Mouse (Mus musculus): ENCODE results near the gene Pitpnb. TPM values are rescaled to one million over a fixed set of nuclear protein-coding genes. Genes with fewer than 3 reads are reported as not detected.
A peak's percentile ranks its signal among the peaks of the same experiment; 100 is the strongest.

Gene Pitpnb
- polyA plus RNA-seq, 1 experiment from 2014 or later, result 111 TPM

DNA sequence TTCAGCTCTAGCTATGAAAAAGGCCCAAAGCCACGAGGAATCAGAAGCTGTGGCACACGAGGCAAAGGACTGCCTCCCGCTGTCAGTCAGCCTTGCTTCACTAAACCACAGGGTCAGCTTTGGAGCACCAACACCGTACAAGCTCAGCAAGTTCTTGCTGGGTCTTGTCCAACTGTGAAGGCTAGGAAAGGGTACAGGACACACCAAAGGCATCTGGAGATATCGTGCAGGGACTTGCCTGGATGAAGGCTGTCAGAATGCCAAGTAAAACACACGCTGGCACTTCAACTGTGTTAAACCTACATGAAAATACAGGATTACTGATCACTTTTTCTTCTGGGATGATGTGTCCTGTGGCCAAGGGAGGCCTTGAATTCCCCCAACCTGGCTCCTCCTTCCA is 20.4 kb upstream of the Pitpnb start:
- no peak overlapping the region for H3K4me2 ChIP-seq
- H3K4me3 ChIP-seq (replicated peaks), result no peak overlapping the region
- no peak overlapping the region for H3K27ac ChIP-seq
- no peak overlapping the region for H3K9ac ChIP-seq (replicated peaks)
- peaks cover 18% of the 10 kb centered on the region for H3K9me3 ChIP-seq
- no peaks in the 10 kb centered on the region for H3K27me3 ChIP-seq
- whole genome bisulfite sequencing, result 76% methylated on average over 6 of the region's 6 CpGs
- no peak for ATAC-seq (ENCODE audit: insufficient number of reproducible peaks, insufficient read depth, low FRiP score, low TSS enrichment, low read depth)
- no peaks in the 10 kb centered on the region for H3K36me3 ChIP-seq
- H3K4me1 ChIP-seq (replicated peaks), result no peaks in the 10 kb centered on the region

DNA sequence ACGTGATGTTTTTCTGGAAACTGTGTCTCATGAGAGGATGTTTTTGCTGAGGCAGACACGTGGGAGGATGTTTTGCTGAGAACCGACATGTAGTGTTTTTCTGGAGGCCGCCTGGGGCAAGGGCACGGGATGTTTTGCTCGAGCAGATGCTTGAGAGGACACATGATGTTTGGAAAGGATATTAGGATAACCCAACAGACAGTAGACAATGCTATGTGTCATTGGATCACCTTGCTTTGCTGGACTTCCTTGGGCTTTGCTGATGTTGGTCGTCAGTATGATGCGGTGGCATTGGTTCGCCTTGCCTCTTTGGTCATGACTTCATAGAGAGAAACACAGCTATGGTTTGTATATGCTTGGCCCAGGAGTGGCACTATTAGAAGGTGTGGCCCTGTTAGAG is 16.7 kb upstream of the Pitpnb start:
- Histone ChIP-seq H3K4me1 (replicated peaks) (no peaks in the 10 kb centered on the region), H3K9me3 (peaks cover 12% of the 10 kb centered on the region), H3K27me3 (no peaks in the 10 kb centered on the region), H3K9ac (replicated peaks) (no peak overlapping the region), H3K36me3 (no peaks in the 10 kb centered on the region), H3K4me2 (no peak overlapping the region), H3K27ac (no peak overlapping the region), H3K4me3 (replicated peaks) (no peak overlapping the region)
- WGBS, result 91% methylated on average over 9 of the region's 9 CpGs
- no peak for ATAC-seq (ENCODE audit: insufficient number of reproducible peaks, insufficient read depth, low FRiP score, low TSS enrichment, low read depth)

DNA sequence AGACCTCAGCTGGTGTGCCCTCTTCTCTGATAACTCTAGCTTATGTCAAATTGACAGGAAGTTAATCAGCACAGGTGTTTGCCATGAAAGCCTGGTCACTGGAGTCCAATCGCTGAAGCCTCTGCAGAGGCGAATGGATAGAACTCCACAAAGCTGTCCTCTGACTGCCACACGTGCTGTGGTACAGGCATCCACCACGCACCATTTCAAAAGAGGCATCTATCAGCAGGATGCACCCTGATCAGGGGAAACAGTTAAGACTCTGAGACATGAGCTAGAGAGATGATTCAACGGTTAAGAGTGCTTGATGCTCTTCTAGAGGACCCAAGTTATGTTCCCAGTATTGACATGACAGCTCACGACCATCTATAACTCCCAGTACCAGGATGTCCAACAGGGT is 15.5 kb upstream of the Pitpnb start:
- H3K4me1 ChIP-seq (replicated peaks), result no peaks in the 10 kb centered on the region
- peaks cover 12% of the 10 kb centered on the region for H3K9me3 ChIP-seq
- H3K9ac ChIP-seq (replicated peaks), result no peak overlapping the region
- 90% methylated on average over 6 of the region's 6 CpGs for WGBS
- H3K27me3 ChIP-seq, result no peaks in the 10 kb centered on the region
- H3K4me2 ChIP-seq, result no peak overlapping the region
- no peak overlapping the region for H3K27ac ChIP-seq
- H3K4me3 ChIP-seq (replicated peaks), result no peak overlapping the region
- H3K36me3 ChIP-seq, result no peaks in the 10 kb centered on the region
- no peak for ATAC-seq (ENCODE audit: insufficient number of reproducible peaks, insufficient read depth, low FRiP score, low TSS enrichment, low read depth)

DNA sequence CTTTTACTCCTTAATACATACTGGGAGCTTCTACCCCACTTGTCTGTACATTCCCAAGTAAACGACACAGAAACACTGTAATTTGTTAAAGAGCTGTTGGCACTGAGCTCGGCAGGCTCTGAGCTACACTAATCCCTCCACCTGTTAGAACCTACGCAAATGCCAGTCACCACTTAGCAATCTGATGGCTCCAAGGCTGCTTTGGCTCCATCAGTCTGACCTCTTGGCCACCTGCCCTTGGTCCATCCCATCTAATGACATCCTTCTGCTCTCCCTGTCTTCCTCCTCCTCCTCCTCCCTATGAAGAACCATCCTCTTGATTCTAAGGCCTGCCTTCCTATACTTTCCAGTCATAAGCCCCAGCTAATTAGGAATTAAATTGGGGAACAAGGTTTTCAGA is 13.0 kb upstream of the Pitpnb start:
- peaks cover 12% of the 10 kb centered on the region for H3K9me3 ChIP-seq
- no peak overlapping the region for H3K27ac ChIP-seq
- H3K4me1 ChIP-seq (replicated peaks), result no peaks in the 10 kb centered on the region
- no peak overlapping the region for H3K4me3 ChIP-seq (replicated peaks)
- H3K9ac ChIP-seq (replicated peaks), result no peak overlapping the region
- ATAC-seq (ENCODE audit: insufficient number of reproducible peaks, insufficient read depth, low FRiP score, low TSS enrichment, low read depth), result no peak
- H3K27me3 ChIP-seq, result no peaks in the 10 kb centered on the region
- WGBS, result 73% methylated on average over 3 of the region's 3 CpGs
- no peak overlapping the region for H3K4me2 ChIP-seq
- no peaks in the 10 kb centered on the region for H3K36me3 ChIP-seq

DNA sequence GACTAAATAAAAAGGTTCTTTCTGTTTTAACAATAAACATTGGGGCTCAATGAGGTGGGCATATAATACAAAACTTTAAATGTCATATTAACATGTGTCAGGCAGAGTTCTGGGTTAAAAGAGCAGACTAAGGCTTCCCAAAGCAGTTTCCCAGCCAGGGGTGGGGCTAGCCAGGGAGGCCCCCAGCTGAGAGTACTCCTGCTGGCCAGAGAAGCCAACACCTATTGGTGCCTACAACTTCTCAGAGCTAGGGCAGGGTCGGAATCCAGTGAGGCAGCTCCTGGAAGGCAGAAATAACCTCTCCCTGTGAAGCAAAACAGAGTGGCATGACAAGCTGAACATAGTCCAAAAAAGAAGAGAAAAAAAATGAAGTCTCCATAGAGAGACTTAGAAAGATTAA is 11.6 kb upstream of the Pitpnb start:
- Histone ChIP-seq H3K4me1 (replicated peaks) (no peaks in the 10 kb centered on the region), H3K9me3 (peaks cover 2% of the 10 kb centered on the region), H3K4me2 (no peak overlapping the region), H3K36me3 (no peaks in the 10 kb centered on the region), H3K27ac (no peak overlapping the region), H3K9ac (replicated peaks) (no peak overlapping the region), H3K4me3 (replicated peaks) (no peak overlapping the region), H3K27me3 (no peaks in the 10 kb centered on the region)
- 53% methylated on average over 1 of the region's 1 CpGs for WGBS
- no peak for ATAC-seq (ENCODE audit: insufficient number of reproducible peaks, insufficient read depth, low FRiP score, low TSS enrichment, low read depth)

DNA sequence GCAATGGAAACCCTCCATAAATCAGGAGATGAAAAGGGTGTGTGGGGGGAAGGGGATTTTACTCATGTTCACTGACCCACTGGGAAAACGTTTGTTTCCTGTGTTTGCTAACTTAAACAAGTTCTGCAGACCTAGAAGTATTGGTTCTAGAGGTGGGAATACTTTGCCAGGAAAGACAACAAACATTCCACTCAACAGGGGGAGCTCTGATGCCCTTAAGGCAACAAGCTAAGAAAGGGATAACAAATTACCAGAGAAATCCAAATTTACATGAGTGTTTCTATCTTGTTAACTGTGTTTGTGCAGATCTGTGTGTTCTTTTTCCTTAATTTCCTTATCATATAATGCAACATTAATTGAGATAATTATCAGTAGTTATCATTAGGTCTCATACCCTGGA is 4.8 kb upstream of the Pitpnb start:
- Histone ChIP-seq H3K4me3 (replicated peaks) (no peak overlapping the region), H3K9me3 (0 out of 2 replicates have a peak, but pooled peaks cover 3% of the 10 kb centered on the region), H3K4me1 (replicated peaks) (no peaks in the 10 kb centered on the region), H3K36me3 (no peaks in the 10 kb centered on the region), H3K27me3 (no peaks in the 10 kb centered on the region), H3K9ac (replicated peaks) (no peak overlapping the region), H3K4me2 (no peak overlapping the region), H3K27ac (no peak overlapping the region)
- 23% methylated on average over 1 of the region's 1 CpGs for WGBS
- no peak for ATAC-seq (ENCODE audit: insufficient number of reproducible peaks, insufficient read depth, low FRiP score, low TSS enrichment, low read depth)

DNA sequence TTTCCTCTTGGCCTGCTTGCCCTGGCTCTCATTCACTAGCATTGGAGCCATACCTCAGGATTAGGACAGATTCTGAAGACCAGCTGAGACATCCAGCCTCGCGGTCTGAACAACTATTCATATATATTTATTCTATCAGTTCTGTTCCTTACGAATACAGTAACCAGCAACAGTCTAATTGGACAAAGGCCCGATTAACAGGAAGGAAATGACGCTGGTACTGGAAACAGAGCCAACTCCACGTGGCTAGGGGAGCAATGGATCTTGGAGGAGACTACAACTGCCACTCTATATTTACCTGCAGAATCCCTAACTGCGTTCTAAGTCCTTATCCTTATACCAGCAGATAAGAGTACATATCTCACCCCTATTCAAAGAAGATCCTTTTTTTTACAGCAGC is 3.1 kb upstream of the Pitpnb start:
- WGBS, result 83% methylated on average over 7 of the region's 7 CpGs
- Histone ChIP-seq H3K27ac (no peak overlapping the region), H3K9me3 (0 out of 2 replicates have a peak, but pooled peaks cover 3% of the 10 kb centered on the region), H3K4me2 (no peak overlapping the region), H3K9ac (replicated peaks) (no peak overlapping the region), H3K4me1 (replicated peaks) (peaks cover 10% of the 10 kb centered on the region), H3K36me3 (no peaks in the 10 kb centered on the region), H3K27me3 (no peaks in the 10 kb centered on the region), H3K4me3 (replicated peaks) (no peak overlapping the region)
- ATAC-seq (ENCODE audit: insufficient number of reproducible peaks, insufficient read depth, low FRiP score, low TSS enrichment, low read depth), result no peak

DNA sequence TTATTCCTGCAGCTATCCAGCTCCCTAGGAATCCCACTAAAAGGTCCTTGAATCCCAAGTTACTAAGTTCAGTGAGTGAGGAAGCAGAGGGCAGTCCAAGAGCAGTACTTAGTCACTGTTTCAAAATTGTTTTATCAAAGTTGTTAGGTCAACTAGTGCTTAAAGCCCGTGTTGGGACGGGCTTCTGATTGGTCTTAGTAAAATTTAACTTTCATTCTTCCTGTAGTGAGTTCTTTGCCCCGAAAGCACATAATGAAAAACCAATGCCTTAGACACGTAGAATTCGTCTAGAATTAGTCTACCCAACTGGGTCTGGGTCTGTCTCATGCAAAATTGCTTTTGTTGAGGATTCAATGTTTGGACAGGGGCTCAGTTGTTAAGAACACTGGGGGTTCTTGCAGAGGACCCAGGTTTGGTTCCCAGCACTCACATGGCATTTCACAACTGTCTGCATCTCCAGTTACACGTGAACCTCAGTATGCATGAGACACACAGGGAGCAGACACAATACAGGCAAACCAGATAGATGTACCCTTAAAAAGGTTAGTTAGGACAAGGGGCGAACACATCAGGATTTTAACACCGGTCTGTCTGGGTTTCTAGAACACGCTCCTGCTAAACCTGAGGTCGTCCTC is 664 bp upstream of the Pitpnb start:
- H3K36me3 ChIP-seq, result peaks cover 14% of the 10 kb centered on the region
- peak overlapping the region; percentile 96 for H3K4me3 ChIP-seq (replicated peaks)
- no peaks in the 10 kb centered on the region for H3K27me3 ChIP-seq
- H3K9me3 ChIP-seq, result 0 out of 2 replicates have a peak, but pooled peaks cover 3% of the 10 kb centered on the region
- H3K4me2 ChIP-seq, result peak overlapping the region; percentile 74
- ATAC-seq (ENCODE audit: insufficient number of reproducible peaks, insufficient read depth, low FRiP score, low TSS enrichment, low read depth), result no peak; the same call in none of the 2 replicates
- peaks cover 12% of the 10 kb centered on the region for H3K4me1 ChIP-seq (replicated peaks)
- WGBS, result 30% methylated on average over 10 of the region's 10 CpGs
- peak overlapping the region; percentile 93 for H3K9ac ChIP-seq (replicated peaks)
- H3K27ac ChIP-seq, result peak overlapping the region; percentile 89

DNA sequence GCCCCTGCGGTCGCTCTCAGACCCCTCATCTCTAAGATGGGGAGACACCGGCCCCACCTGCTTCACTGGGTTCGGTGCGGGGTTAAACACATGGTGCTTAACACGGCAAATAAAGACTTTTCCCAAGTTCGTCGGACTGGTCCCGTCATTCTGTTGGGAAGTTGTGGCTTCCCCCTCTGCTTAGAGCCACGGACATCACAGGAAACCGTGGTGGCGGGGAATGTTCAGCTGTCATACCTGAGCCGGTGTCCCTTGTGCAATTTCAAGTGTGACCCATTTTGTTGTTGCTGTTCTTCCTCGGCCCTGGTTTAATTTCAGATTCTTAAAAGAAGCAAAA is 504 bp downstream of the Pitpnb start:
- ATAC-seq (ENCODE audit: insufficient number of reproducible peaks, insufficient read depth, low FRiP score, low TSS enrichment, low read depth), result no peak; the same call in 1 of the 2 replicates

DNA sequence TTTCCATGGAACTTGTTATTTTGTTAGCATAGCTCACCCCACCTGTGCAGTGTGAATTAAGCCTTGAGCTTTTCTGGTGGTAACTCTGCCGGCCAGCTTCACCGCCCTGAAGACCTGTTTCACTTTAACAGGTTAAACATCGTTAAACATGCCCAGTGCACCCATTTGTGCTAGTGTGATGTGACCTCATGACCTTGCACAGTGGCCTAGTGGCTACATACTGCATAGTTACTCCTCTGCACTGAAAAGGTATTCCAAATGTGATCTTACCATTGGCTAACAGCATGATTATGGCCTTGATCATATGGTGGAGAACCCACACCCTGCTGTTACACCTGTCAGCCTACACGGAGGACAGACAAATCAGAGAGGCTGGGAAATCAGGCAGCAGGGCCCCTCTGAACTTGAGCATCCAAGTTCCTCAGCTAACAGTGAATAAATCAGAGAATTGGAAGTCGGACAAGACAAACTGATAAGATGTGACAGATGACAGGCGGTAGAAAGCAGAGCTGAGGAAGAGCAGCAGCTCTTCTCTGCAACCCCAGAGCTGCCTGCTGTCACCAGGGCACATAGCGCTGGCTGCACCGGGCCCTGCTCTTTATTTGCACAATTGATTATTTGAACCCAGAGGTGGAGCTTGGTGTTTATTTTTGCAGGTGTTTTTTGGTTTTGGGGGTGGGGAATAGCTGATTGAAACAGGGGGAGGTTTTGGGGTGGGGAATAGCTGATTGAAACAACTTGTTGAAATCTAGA is 5.6 kb downstream of the Pitpnb start:
- no peak overlapping the region for H3K27ac ChIP-seq
- no peaks in the 10 kb centered on the region for H3K27me3 ChIP-seq
- H3K4me1 ChIP-seq (replicated peaks), result peaks cover 12% of the 10 kb centered on the region
- H3K36me3 ChIP-seq, result peaks cover 65% of the 10 kb centered on the region
- H3K9me3 ChIP-seq, result no peaks in the 10 kb centered on the region
- no peak overlapping the region for H3K4me3 ChIP-seq (replicated peaks)
- H3K4me2 ChIP-seq, result no peak overlapping the region
- H3K9ac ChIP-seq (replicated peaks), result no peak overlapping the region
- WGBS, result 85% methylated on average over 8 of the region's 8 CpGs
- ATAC-seq (ENCODE audit: insufficient number of reproducible peaks, insufficient read depth, low FRiP score, low TSS enrichment, low read depth), result no peak

More for the DNA sequence above, 504 bp downstream of the Pitpnb start:
- Histone ChIP-seq H3K9me3 (no peaks in the 10 kb centered on the region), H3K36me3 (peaks cover 24% of the 10 kb centered on the region), H3K4me1 (replicated peaks) (peaks cover 12% of the 10 kb centered on the region), H3K9ac (replicated peaks) (peak overlapping the region; percentile 93), H3K4me2 (peak overlapping the region; percentile 74), H3K27ac (peak overlapping the region; percentile 89), H3K4me3 (replicated peaks) (peak overlapping the region; percentile 96), H3K27me3 (no peaks in the 10 kb centered on the region)
- under 1% methylated on average over 14 of the region's 14 CpGs for WGBS

DNA sequence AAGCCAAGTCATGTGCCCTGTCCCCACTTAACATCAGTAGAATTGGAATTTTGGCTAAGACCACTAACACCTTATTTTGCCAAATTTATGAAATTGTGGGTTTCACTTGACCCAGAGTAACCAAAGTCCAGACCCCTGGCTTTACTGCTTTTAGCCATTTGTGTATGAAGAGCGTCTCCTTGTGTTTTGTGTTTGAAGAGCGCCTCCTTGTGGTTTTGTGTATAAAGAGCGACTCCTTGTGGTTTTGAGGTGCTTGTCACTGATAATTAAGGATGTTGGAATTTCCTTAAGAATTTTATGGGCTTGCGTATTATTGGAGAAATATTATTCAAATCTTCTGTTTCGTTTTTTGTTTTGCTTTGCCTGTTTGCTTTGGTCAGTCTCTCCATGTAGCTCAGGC is 11.0 kb downstream of the Pitpnb start:
- 46% methylated on average over 5 of the region's 5 CpGs for WGBS
- no peak for ATAC-seq (ENCODE audit: insufficient number of reproducible peaks, insufficient read depth, low FRiP score, low TSS enrichment, low read depth)
- peaks cover 87% of the 10 kb centered on the region for H3K36me3 ChIP-seq

More for the DNA sequence above, 11.0 kb downstream of the Pitpnb start:
- Histone ChIP-seq H3K4me3 (replicated peaks) (no peak overlapping the region), H3K9me3 (no peaks in the 10 kb centered on the region), H3K27ac (no peak overlapping the region), H3K4me2 (no peak overlapping the region), H3K4me1 (replicated peaks) (no peaks in the 10 kb centered on the region), H3K9ac (replicated peaks) (no peak overlapping the region), H3K27me3 (no peaks in the 10 kb centered on the region)
